Mouse (Mus musculus) heart, postnatal 14 days (tissue): ENCODE results near the gene Gm20696. TPM values are rescaled to one million over a fixed set of nuclear protein-coding genes. Genes with fewer than 3 reads are reported as not detected.
A peak's percentile ranks its signal among the peaks of the same experiment; 100 is the strongest.

ENCODE experiments used
- DNase-seq, 2 experiments: peaks; one replicate each; pipeline ENCODE4 v3.0.0; 2021 to 2022
- intact Hi-C: fragments of 180-260 bp; cut with DNase I; formaldehyde crosslinking; loops from one replicate; pipeline ENCODE4 v1.15.1; 2025
- long read RNA-seq, 2 experiments: library from polyadenylated mRNA; stranded (forward); transcript quantifications; one replicate each; pipeline ENCODE4 v2.0.0; 2021
- total RNA-seq, 2 experiments: library from RNA; stranded (reverse); gene quantifications; 2 replicates each; pipeline ENCODE4 v1.2.3; 2021

Gene Gm20696
- total RNA-seq: 1 to 10 TPM; 2.3 to 3.2 TPM
- long read RNA-seq, experiment 1, partial matches to known transcripts: 0 of 4 reads
- long read RNA-seq, experiment 1, other reads (novel, unspliced or antisense): 4 of 4 reads
- long read RNA-seq, experiment 2: 0 reads

DNA sequence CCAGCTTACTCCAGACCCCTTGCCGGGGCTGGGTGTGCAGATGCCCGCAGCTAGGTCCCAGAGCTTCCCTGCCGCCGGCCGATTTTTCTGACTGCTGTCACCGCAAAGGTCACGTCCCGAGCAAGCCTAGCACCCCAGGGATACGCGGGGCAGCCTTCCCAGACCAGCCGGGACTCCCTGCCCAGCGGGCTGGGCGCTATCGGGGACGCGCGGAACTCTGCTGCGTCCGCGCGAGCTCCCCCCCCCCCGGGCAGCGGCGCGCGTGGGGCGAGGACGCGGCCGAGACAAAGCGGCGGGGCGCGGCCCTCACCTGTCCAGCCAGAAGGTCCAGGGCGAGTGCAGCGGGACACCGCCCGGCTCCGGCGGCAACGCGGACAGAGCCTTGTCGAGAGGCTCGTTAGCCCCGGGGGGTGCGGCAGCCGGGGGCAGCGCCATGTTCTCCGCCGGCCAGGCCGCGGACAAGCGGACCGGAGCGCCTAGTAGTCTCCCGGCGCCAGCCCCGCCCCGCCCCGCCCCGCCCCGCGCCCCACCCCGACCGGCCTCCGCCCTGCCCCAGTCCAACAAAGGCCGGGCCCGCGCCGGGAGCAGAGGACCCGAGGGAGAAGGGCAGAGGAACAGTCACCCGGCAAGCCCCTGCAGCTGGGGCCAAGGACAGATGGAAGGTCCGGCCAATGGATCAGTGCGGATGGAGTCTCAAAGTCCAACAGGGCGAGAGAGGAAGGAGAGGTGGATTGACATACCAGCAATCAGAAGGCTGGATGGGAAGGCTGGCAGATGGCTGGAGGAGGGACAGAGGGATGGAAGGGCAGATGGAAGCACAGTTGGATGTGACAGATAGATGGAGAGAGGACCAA, at the start of gene Gm20696, which contains the start of gene Eif4e3:
Gene Gm20696 (minus strand): TSS at position 480 of the 854 bp plus-strand sequence.
Gene Eif4e3 (minus strand): TSS at position 454 of the 854 bp plus-strand sequence.
- intact Hi-C loops: loop anchor here (5.0 kb wide), 1 partner anchor 116 kb away; no protein-coding TSS in a partner anchor
- DNase-seq: peak; percentile 74 to 75

DNA sequence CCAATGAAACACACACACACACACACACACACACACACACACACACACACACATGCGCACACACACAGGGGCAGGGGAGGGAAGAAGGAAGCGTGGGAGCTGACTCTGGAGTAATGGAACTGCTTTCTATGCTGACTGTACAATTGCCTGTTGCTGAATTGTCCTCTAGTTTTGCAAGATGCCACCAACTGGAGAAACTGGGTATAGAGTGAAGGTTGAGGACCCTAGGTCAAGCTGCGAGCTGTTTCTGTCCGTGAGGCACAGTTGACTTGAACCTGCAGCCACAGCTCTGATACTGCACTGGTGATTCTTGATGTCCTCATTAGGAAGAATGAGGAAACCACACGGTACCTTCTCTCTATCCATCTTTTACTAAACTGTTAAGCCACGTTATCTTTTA, 49.3 kb upstream of the Gm20696 start:
- no peak for DNase-seq
- intact Hi-C loops: no loop called here

DNA sequence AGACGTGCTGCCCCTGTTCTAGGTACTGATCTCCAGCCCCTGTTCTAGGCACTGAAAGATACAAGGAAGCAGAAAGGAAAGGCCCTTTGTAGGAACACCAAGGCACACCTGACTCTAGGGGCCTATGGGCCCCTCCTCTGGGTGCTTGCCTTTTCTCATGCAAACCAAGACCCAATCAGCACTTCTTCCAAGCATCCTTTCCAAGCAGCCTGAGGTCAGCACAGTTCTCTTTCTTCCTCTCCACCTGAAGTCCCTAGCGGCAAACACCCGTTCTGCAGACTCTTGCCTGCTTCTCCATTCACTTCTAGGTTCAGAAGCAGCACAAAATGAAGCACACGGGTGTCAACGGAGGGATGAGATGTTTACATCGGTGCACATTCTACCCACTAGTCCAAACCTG, 48.6 kb upstream of the Gm20696 start:
- intact Hi-C loops: no loop called here
- DNase-seq: no peak

DNA sequence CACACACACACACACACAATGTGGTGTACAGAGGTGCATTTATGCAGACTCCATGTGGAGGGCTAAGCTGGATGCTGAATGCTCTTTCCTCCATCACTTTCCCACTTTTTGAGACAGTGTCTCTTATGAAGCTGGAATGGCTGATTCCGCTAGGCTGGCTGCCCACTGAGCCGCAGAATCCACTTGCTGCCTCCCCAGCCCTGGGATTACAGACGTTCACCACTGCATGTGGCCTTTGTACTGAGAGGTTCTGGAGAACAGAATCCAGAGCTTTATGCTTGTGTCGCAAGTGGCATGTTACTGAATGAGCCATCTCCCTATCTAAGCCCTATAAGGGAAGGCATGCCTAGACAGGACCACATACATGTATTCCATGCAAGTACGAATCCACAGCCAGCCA, 46.7 kb upstream of the Gm20696 start:
- no peak for DNase-seq
- intact Hi-C loops: no loop called here

DNA sequence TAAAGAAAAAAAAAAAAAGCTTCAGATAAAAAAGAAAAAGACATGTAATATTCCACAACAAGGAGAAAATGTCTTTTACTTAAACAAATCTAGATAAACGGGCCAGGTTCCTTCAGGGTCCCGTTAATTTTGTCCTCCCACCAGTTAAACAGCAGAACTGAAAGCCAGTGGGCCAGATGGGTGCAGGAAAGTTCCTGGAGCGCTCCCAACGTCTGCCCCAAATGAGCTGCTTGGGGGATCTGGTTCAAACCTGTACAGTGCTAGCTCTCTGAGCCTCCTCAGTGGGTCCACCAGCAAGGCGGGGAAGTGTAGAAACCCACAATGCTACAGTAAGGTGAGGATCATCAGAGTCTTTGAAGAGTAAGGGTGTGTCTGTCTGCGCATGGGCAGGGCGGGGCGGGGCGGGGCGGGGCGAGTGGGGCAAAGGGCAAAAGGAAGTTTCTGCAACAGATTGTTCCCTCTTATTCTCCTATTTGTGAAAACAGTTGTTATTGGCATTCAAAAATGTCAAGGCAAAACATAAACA, 45.0 kb upstream of the Gm20696 start:
- intact Hi-C loops: no loop called here

DNA sequence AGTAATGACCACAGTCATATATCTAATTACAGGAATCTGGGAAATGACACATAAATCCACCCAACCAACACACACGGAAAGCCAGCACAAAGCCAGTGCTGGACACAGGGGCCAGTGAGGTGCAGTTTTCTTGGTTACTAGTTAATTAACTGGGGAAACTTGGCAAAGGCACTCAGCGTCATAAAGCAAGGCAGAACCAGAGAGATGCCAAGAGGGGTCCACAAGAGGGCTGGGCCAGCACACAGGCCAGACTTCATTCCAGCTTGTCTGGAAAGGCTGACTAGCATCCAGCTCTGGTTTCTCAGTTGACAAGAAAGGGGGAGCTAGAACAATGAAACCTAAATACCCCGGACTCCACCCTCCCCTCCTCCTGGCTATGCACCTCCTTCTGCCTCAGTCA, 33.9 kb upstream of the Gm20696 start:
- DNase-seq: no peak
- intact Hi-C loops: no loop called here

More for the DNA sequence above, 45.0 kb upstream of the Gm20696 start:
- DNase-seq: no peak

DNA sequence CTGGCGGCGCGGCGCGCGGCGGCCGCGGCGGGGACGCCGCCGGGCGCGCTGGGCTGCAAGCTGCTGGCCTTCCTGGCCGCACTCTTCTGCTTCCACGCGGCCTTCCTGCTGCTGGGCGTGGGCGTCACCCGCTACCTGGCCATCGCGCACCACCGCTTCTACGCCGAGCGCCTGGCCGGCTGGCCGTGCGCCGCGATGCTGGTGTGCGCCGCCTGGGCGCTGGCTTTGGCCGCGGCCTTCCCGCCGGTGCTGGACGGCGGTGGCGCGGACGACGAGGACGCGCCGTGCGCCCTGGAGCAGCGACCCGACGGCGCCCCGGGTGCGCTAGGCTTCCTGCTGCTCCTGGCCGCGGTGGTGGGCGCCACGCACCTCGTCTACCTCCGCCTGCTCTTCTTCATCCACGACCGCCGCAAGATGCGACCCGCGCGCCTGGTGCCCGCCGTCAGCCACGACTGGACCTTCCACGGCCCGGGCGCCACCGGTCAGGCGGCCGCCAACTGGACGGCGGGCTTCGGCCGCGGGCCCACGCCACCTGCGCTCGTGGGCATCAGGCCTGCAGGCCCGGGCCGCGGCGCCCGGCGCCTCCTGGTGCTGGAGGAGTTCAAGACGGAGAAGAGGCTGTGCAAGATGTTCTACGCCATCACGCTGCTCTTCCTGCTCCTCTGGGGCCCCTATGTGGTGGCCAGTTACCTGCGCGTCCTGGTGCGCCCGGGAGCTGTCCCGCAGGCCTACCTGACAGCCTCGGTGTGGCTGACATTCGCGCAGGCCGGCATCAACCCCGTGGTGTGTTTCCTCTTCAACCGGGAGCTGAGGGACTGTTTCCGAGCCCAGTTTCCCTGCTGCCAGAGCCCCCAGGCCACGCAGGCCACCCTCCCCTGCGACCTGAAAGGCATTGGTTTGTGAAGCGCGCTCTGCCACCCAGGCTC, 26.6 kb upstream of the Gm20696 start:
- DNase-seq: peak in 1 of 2 experiments; percentile 16
- intact Hi-C loops: no loop called here

DNA sequence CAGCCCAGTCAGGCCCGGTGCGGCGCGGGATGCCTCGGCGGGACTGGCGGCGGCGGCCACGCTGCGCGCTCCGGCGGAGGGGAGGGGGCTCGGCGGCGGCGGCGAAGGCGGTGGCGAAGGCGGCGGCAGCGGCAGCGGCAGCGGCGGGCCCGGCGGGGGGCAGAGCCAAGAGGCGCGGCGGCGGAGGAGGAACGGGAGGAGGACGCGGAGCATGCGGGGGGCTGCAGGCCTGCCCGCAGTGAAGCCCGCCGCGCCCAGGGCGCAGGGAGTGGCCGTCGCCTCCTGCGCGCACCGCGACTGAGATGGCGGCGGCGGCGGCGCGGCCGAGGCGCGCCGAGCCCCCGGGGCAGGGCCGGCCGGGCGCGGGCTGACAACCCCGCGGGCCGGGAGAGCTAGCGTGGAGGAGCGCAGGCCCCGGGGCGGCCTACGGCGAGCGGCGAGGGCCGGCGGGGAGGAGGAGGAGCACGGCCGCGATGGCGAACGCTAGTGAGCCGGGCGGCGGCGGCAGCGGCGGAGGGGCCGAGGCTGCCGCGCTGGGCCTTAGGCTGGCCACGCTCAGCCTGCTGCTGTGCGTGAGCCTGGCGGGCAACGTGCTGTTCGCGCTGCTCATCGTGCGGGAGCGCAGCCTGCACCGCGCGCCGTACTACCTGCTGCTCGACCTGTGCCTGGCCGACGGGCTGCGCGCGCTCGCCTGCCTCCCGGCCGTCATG, 25.8 kb upstream of the Gm20696 start, which contains the start of gene Gpr27:
Gene Gpr27 (plus strand): TSS at position 474 of the 710 bp plus-strand sequence.
- intact Hi-C loops: no loop called here
- DNase-seq: peak; percentile 25 to 39

DNA sequence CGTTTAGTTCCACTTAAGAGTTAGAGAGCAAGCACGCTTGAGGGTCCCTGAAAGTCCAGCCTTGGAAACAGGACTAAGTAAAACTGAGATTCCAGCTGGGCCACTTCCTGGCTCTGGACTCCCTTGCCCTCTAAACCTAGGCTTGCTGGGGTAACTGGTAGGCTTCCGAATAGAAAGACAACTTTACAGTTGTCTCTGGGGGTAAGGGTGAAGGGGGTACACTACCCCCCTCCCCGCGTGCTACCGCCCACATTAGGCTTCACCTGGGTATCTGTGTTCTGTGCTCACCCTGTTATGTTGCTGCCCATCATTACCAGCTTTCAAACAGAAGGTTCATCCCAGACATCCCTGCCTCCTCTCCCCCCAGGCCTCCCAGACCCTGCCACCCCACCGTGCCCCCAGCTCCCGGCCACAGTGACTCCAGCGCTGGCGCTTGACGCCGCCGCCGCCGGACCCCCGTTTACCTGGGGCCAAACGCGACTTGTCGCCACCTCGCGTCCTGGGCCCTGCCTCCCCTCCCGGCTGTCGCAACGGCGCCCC, 25.1 kb upstream of the Gm20696 start:
- intact Hi-C loops: no loop called here
- DNase-seq: no peak

DNA sequence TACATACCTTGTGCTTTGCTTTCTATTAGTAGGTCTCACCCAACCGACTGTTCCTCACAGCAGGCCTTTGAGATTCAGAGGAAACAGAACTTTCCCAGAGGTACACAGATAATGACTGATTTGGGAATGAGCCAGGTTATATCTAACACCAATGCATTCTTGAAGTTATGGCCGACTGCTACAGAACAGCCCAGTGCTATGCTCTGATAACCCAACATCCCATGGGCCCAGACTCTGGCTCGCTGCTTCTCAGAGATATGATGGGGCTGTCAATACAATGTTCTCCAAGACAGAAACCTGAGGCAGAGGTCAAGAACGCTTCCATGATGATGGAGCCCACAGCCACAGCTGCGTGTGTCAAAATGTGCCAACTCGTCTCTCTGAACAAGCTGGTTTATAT, 21.9 kb upstream of the Gm20696 start:
- DNase-seq: no peak
- intact Hi-C loops: no loop called here

DNA sequence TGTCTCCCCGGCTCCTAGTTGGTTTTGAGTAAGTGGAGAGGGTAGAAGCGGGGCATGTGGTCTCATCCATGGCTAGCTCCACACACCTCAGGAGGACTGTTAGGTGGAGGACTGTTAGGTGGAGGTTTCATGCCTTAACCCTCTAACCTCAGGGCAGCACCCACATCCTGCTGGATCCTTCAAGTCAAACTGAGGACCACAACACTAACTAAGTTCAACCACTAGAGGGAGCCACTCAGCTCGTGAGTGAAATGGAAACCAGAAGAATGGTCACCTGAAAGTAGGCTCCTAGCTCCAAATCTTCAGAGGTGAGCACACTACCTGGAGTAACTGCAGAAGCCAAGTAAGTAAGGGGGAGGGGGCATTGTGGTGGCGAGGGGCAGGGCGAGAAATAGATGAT, 18.3 kb upstream of the Gm20696 start:
- intact Hi-C loops: no loop called here
- no peak for DNase-seq

DNA sequence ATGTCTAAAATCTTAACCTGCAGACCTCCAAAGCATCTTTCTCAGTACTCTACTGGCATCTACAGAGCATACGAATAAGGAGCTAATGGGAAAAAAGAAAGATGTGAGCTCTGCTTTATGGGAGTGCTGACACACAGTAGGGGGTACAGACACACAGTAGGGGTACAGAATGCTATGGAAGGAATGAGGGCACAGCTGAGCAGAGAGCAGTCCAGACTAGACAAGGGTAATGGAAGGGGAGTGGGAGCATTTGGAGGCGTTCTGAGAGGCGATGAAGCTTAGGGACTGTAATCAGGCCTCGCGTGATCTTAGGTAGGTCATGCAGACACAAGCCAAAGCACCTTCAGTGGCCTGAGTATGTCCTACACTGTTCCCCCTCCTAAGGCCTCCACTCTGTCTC, 17.4 kb upstream of the Gm20696 start:
- no peak for DNase-seq
- intact Hi-C loops: no loop called here

DNA sequence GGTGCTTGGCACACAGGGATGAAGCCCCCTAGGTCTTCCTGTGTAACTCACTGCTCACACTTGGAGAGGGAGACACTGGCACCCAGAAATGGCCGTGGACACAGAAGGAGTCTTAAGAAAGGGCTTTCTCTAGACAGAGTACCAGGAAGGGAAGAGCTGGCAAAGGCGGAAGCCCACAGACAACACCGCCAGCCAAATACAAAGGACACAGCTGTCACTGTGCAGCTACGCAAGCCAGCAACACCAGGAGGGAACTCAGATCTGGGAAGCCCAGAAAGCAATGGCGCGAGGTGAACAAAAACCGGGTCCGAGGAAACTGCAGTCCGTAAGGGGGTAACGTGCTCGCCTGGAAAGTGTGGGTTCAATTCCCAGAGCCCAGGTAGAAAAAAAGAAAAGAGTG, 11.5 kb upstream of the Gm20696 start:
- DNase-seq: no peak
- intact Hi-C loops: no loop called here

DNA sequence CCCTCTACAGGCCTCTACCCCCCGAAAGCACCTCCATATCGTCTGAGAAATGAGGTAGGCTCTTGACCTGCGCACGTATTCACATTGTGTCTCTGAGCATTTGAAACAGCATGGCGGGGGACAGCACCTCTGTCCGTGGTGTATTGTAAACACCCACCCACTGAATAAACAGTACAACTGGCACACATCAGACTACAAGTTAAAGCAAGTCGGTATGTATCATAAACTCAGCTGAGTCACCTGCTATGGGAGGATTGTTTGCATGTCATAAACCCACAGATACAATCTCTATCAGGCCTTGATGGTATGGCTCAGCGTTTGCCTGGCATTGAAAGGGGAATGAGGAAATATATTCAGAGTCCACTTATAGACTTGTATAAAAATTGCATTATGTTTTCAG, 10.7 kb upstream of the Gm20696 start:
- no peak for DNase-seq
- intact Hi-C loops: no loop called here

DNA sequence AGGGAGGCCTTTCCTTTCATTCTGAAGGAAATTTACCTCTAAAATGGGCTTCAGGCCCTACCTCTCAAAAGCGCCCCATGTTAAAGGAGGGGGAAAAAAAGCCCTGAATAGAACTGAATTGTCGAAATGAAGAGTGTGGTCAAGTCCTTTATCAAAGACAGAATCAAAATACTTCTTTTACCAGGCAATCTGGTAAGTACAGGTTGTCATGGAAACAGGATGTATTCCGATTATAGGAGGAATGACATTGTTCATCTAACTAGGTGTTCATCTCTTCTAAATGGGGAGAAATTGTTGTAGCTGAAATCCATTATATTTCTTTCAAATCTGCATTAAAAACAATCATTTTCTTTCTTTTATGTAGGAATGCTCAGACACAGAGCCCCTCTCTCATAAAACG, 7.9 kb upstream of the Gm20696 start:
- intact Hi-C loops: no loop called here
- no peak for DNase-seq

DNA sequence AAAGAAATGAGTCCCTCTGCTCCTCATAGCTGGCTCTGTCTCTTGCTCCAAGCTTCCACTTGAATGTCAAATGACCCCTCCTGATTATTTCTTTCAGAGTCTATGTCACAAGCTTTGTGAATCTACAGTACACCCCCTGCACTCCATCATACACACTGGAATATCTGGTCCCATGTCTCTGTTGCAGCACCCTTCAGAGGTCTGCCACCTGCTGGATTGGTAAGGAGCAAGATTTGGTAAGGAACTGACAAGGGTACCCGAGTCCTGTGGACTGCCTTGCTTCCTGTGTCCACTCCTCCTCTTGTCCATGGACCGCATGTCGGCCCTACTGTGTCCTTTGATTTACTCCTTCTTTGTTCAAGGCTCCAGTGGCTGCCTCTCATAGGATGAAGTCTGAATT, 5.2 kb upstream of the Gm20696 start:
- no peak for DNase-seq

DNA sequence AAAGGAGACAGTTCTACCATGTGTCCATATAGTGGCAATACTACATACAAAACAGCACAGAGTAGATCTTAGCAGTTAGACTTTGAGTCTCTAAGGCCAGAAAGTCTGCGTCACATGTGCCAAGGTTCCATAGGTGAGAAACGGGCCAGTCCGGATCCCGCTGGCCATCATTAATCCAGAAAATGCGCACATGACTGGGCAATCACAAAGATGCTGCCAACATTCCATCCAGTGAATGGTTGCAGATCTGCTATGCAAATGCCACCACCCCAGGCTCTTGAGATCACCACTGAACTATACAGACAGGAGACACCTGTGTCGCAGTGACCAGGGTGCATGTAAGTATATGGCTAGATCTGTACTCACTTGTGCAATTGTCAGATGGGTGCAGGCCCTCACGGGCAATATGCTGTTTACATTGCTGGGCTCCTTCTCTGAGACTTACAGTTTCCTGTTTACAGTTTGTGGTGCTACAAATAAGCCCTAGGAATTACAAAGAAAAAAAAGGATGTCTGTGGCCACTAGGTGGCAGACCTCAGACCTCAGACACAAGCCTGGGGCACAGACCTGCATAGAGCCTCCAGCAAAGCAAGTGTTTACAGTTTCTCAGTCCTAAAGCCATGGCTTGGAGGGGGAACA, 4.0 kb upstream of the Gm20696 start:
- intact Hi-C loops: no loop called here
- DNase-seq: peak; percentile 57 to 73

More for the DNA sequence above, 5.2 kb upstream of the Gm20696 start:
- intact Hi-C loops: no loop called here

DNA sequence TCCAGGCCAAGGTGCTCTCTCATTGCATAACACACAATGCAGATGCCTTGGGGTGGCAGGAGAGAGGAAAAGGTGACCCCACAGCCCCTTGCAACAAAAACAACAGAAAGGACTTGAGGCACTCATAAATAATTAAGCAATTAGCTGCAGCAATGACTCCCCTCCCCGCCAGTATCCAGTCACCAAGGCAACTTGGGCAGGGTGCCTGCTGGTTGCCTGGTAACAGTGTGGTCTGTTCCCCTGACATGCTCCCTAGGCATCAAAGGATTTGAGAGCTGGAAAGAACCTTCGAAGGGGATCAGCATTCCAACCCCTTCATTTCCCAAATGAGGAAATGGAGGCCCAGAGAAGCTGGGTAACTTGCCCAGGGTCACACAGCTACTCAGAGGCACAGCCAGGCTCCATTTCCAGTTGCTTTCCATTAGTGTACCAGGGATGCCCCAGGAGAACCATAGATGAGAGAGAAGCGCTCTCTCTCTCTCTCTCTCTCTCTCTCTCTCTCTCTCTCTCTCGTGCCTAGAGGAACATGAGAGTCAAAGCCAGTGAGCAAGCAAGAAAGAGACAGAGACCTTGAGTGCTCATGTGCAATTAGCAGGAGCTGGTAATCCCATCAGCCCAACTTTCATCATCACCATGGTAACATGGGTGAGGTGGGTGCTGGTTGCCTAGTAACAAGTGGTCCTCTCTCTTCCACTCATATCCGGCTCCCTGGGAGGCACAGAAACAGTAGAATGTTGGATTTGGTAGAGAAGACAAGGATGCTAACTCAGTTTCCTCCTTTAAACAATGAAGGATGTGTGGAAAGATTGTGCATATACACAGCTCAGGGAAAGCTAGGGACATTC, 3.1 kb upstream of the Gm20696 start:
- DNase-seq: no peak
- intact Hi-C loops: loop anchor here (5.0 kb wide), 1 partner anchor 113 kb away; no protein-coding TSS in a partner anchor
